Mouse (Mus musculus): ENCODE results near the gene Gtpbp10. TPM values are rescaled to one million over a fixed set of nuclear protein-coding genes. Genes with fewer than 3 reads are reported as not detected.

Gtpbp10 gene
- total and polyA plus RNA-seq, 3 experiments, result not detected

- Histone ChIP-seq H3K4me2 (ENCODE audit: insufficient read depth, low read depth, poor library complexity, severe bottlenecking) (no peak overlapping the region), H3K9ac (ENCODE audit: insufficient read depth, low read depth) (no peak overlapping the region), H3K4me3 (replicated peaks in 1 of 3; ENCODE audit: low read depth in 2 of 3, low read length in 2 of 3, poor library complexity in 1 of 3) (no peak overlapping the region), H3K27me3 (replicated peaks) (no peaks in the 10 kb centered on the region), H3K9me3 (replicated peaks; ENCODE audit: low read length) (peaks cover 4% of the 10 kb centered on the region), H3K79me2 (replicated peaks; ENCODE audit: control insufficient read depth, extremely low read depth, insufficient read depth, poor library complexity, severe bottlenecking) (peaks cover 3% of the 10 kb centered on the region; the same call in 1 of the 2 replicates), H3K36me3 (replicated peaks in 1 of 2; ENCODE audit: control insufficient read depth in 1 of 2, insufficient read depth in 1 of 2, low read length in 1 of 2) (peaks cover 29 to 53% of the 10 kb centered on the region in 2 experiments), H3K4me1 (ENCODE audit: control insufficient read depth in 1 of 2, insufficient read depth in 2 of 2) (peaks cover 8 to 36% of the 10 kb centered on the region in 2 experiments), H3K27ac (ENCODE audit: insufficient read depth, low read depth) (no peak overlapping the region)
- in situ Hi-C loops (cut with MboI; ENCODE audit: low pct_ligation_motif_present, low pct_unique_long_range_greater_than_20kb, low sequenced_read_pairs) (loop anchor here (25.0 kb wide), 1 partner anchor 126 kb away; no protein-coding TSS in a partner anchor), dilution Hi-C loops (cut with MboI; ENCODE audit: extremely low pct_ligation_motif_present, extremely low pct_unique_long_range_greater_than_20kb, low sequenced_read_pairs) (no loop called here)
- DNase-seq (ENCODE audit: extremely low read depth), result no peak
- TF ChIP-seq SIN3A (IDR thresholded peaks at IDR 0.05; ENCODE audit: low read length), result no peak
- TF ChIP-seq MAFK (IDR thresholded peaks at IDR 0.05; ENCODE audit: insufficient replicate concordance, low read length), result peak; percentile 91
Measured at GRCm38 (mm10) chr5:5511401-5511800, 47.9 kb downstream of the Gtpbp10 start.

GRCm38 (mm10) chr5:5510989-5511388, 48.3 kb downstream of the Gtpbp10 start:
- Histone ChIP-seq H3K79me2 (replicated peaks; ENCODE audit: control insufficient read depth, extremely low read depth, insufficient read depth, poor library complexity, severe bottlenecking) (peaks cover 3% of the 10 kb centered on the region; the same call in 1 of the 2 replicates), H3K27ac (ENCODE audit: insufficient read depth, low read depth) (peak overlapping the region; percentile 47), H3K4me3 (replicated peaks in 1 of 3; ENCODE audit: low read depth in 2 of 3, low read length in 2 of 3, poor library complexity in 1 of 3) (no peak overlapping the region), H3K9ac (ENCODE audit: insufficient read depth, low read depth) (no peak overlapping the region), H3K36me3 (replicated peaks in 1 of 2; ENCODE audit: control insufficient read depth in 1 of 2, insufficient read depth in 1 of 2, low read length in 1 of 2) (peaks cover 30 to 57% of the 10 kb centered on the region in 2 experiments), H3K4me1 (ENCODE audit: control insufficient read depth in 1 of 2, insufficient read depth in 2 of 2) (peaks cover 8 to 36% of the 10 kb centered on the region in 2 experiments), H3K27me3 (replicated peaks) (no peaks in the 10 kb centered on the region), H3K9me3 (replicated peaks; ENCODE audit: low read length) (peaks cover 4% of the 10 kb centered on the region), H3K4me2 (ENCODE audit: insufficient read depth, low read depth, poor library complexity, severe bottlenecking) (peak overlapping the region; percentile 24; the same call in 1 of the 2 replicates)
- DNase-seq (ENCODE audit: extremely low read depth), result peak; percentile 12
- in situ Hi-C loops (cut with MboI; ENCODE audit: low pct_ligation_motif_present, low pct_unique_long_range_greater_than_20kb, low sequenced_read_pairs), result loop anchor here (25.0 kb wide), 1 partner anchor 126 kb away; no protein-coding TSS in a partner anchor
- dilution Hi-C loops (cut with MboI; ENCODE audit: extremely low pct_ligation_motif_present, extremely low pct_unique_long_range_greater_than_20kb, low sequenced_read_pairs), result no loop called here
- TF ChIP-seq CHD1 (IDR thresholded peaks at IDR 0.05; ENCODE audit: low read depth, low read length), result no peak
- no peak for TF ChIP-seq MAX (IDR thresholded peaks at IDR 0.05; ENCODE audit: low read length)
- no peak for TF ChIP-seq IRF4 (IDR thresholded peaks at IDR 0.05; ENCODE audit: low read depth, low read length)
- TF ChIP-seq JUND (conservative IDR thresholded peaks at IDR 0.05; ENCODE audit: low read depth, low read length), result no peak
- no peak for TF ChIP-seq EP300 (IDR thresholded peaks at IDR 0.05; ENCODE audit: low read length)
- TF ChIP-seq POLR2AphosphoS2 (IDR thresholded peaks at IDR 0.05; ENCODE audit: low read depth, low read length), result no peak
- no peak for TF ChIP-seq USF2 (conservative IDR thresholded peaks at IDR 0.05; ENCODE audit: low read depth, low read length)
- TF ChIP-seq MEF2A (IDR thresholded peaks at IDR 0.05; ENCODE audit: borderline replicate concordance, low read depth, low read length), result no peak
- no peak for TF ChIP-seq UBTF (IDR thresholded peaks at IDR 0.05; ENCODE audit: low read depth, low read length)
- TF ChIP-seq NELFE (IDR thresholded peaks at IDR 0.05; ENCODE audit: low read depth, low read length), result no peak
- TF ChIP-seq ZC3H11A (IDR thresholded peaks at IDR 0.05; ENCODE audit: low read depth, low read length), result no peak
- no peak for TF ChIP-seq ZKSCAN1 (IDR thresholded peaks at IDR 0.05; ENCODE audit: borderline replicate concordance, low read depth, low read length)
- TF ChIP-seq JUN (IDR thresholded peaks at IDR 0.05; ENCODE audit: insufficient read depth, low read depth, low read length), result no peak
- no peak for TF ChIP-seq ZMIZ1 (IDR thresholded peaks at IDR 0.05; ENCODE audit: low read depth, low read length)
- no peak for TF ChIP-seq E2F4 (IDR thresholded peaks at IDR 0.05; ENCODE audit: insufficient replicate concordance, low read depth, low read length)
- TF ChIP-seq ELF1 (IDR thresholded peaks at IDR 0.05; ENCODE audit: low read depth, low read length), result no peak
- TF ChIP-seq GABPA (IDR thresholded peaks at IDR 0.05; ENCODE audit: insufficient replicate concordance, low read depth, low read length), result no peak
- TF ChIP-seq POLR2A (IDR thresholded peaks at IDR 0.05; ENCODE audit: low read depth, low read length), result no peak
